Mouse (Mus musculus): ENCODE data around the gene Adamts3. TPM values are rescaled to one million over a fixed set of nuclear protein-coding genes. Genes with fewer than 3 reads are reported as not detected.

The Adamts3 gene
- polyA plus RNA-seq, 1 experiment = not detected

DNA sequence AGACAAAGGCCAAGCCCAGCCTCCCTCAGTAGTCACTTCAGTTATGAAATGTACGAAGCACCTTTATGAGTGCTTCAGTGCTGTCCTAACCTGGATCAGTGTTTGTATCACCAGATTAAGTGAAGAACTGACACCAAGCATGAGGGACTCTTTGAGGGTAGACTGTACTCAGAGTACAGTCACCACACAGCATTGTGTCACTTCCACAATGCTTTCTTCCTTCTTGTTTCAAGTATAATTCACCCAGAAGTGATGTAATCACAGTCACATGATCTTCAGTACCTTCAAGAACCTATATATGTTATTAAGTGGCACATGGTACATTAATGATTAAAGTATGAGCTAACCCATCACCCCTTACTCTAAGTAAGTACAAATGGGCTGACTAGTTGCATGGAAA, 24.3 kb downstream of the Adamts3 start:
- TF ChIP-seq GATA1 (IDR thresholded peaks at IDR 0.05; ENCODE audit: low read length) = no peak

DNA sequence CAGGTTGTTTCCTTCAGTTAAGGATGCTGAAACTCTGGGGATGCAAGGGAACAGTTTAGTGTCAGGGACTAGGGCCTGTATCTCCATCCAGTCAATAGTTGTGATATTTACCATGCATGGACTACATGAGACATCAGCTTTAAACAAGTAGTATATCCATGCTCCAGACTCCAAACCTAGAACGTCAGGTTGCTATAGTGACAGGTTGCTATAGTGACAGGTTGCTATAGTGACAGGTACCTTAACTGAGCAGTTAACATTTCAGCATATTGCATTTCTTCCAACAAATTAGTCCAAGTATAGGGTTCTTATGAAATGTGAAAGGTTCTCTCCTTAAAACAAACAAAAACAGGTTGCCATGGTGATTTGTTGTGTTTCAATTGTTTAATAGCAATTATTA, 36.6 kb downstream of the Adamts3 start:
- TF ChIP-seq GATA1 (IDR thresholded peaks at IDR 0.05; ENCODE audit: low read length) = no peak

DNA sequence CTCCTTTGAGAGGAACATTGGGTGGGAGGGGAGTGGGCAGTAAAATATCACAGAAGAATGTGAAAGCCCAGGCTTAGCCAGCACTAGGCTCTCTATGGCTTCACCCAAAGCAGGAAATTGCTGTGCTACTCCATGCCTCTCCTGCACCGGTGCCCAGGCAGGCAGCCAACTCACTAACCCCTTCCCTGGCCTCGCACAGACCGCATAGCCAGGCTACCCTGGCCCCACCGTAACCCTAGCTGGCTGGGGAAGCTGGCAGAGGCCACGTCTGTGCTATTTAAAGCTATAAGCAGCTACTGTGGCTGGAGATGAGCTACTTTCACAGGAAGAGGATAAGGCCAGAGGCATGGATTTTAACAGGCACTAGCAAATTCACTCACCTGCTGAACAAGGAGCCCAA, 38.8 kb downstream of the Adamts3 start:
- TF ChIP-seq GATA1 (IDR thresholded peaks at IDR 0.05; ENCODE audit: low read length) = no peak

DNA sequence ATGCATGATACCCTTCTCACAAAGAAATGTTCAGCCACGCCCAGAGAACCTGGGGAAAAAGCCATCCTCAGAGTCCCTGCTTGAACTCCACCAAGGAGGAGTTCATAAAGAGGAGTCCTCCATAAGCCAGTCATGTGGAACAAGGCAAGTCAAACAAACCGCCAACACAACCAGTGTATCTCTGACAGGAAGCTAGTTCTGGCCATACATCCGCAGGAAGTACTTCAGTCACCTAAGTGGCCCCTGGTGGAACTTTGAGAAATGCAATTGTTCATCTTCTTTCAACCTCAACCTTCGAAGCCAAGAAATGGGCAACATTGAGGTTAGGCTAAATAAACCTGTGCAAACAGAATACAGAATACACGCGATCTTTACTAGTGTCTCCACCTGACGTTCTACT, 39.7 kb downstream of the Adamts3 start:
- TF ChIP-seq GATA1 (IDR thresholded peaks at IDR 0.05; ENCODE audit: low read length) = no peak

- TF ChIP-seq GATA1 (IDR thresholded peaks at IDR 0.05; ENCODE audit: low read length) = no peak
Observed at GRCm38 (mm10) chr5:89839627-89840026, 43.5 kb downstream of the Adamts3 start.

GRCm38 (mm10) chr5:89821175-89821574, 62.0 kb downstream of the Adamts3 start:
- TF ChIP-seq GATA1 (IDR thresholded peaks at IDR 0.05; ENCODE audit: low read length) = no peak

- no peak for TF ChIP-seq GATA1 (IDR thresholded peaks at IDR 0.05; ENCODE audit: low read length)
Observed at GRCm38 (mm10) chr5:89819531-89819930, 63.6 kb downstream of the Adamts3 start.

GRCm38 (mm10) chr5:89816610-89817009, 66.5 kb downstream of the Adamts3 start:
- TF ChIP-seq GATA1 (IDR thresholded peaks at IDR 0.05; ENCODE audit: low read length) = no peak

DNA sequence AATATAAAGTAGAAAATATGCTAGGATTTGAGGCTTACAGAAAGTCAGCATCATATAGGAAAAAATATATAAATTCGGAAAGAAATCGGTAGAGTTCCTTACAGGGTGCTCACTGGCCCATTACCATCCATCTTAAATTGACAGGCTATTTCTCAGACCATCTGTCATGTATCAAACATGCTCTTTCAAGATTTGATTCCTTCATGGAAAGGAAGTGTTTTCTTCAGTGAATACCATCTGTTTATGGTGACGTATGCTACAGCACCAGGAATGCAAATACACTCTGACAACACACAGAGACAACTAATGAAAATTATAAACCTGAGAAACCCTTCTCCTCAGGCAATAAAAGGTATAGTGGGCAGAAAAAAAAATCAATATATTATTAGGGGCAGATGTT, 68.6 kb downstream of the Adamts3 start:
- TF ChIP-seq GATA1 (IDR thresholded peaks at IDR 0.05; ENCODE audit: low read length) = no peak

DNA sequence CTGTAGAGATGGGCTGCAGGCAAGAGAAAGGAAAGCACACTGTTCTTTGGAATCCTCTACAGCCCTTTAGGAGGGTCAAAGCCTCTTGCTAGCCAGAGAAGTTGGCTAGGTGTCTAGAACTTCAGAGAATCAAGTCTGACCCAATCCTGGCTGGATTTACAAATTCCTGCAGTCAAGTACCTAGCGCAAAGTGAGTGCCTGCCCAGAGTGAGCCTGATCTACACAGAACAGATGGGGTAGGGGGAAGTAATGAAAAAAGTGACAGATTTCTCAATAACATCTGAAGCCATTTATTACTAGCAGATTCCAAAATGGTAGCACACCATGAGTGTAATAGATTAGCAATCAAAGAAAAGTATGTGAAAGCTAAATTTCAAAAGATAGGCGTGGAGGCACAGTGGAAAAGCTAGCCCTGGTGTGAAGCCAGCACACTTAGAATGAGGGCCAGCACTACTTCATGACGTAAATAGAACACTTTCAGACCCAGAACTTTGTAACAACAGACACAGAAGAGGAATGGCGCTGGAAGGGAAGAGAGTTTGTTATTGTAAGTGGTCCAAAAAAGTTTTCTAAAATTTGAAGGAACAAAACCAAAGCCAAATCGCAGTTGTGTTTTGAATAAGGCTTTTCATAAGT, 82.8 kb downstream of the Adamts3 start:
- no peak for TF ChIP-seq GATA1 (IDR thresholded peaks at IDR 0.05; ENCODE audit: low read length)

DNA sequence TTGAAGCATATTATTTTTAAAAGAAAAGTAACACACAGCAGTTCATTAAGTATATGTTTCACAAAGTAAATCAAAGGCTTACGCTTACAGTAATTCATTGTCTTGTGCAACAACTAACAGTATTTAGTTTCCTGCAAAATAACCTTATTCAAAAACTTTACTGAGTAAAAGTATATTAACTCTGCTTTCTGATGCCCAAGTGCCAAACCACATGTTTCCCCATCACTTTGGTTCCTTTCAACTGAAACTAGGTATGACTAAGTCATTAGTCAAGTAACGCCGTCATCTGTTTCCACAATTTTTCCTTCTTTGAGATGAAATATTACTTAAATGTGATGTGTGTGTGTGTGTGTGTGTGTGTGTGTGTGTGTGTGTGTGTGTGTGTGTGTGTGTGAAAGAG, 89.4 kb downstream of the Adamts3 start:
- no peak for TF ChIP-seq GATA1 (IDR thresholded peaks at IDR 0.05; ENCODE audit: low read length)

DNA sequence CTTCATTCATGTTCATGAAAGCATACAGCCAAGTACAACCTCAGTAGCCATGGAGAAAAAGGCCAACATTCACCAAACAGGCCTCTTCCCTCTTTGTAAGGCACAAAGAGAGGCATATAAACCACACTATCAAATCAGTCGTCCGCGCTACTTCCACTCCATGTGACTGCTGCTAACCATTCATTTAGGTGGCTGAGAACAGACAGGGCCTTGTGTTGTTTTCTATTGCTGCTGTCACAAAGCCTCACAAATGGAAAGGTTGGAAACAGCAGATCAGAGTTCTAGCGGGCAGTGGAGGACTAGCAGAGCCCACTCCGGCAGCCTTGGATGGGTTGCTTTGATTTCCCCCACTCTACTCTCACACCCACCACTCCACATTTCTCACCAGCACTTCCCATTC, 98.5 kb downstream of the Adamts3 start:
- TF ChIP-seq GATA1 (IDR thresholded peaks at IDR 0.05; ENCODE audit: low read length) = no peak

DNA sequence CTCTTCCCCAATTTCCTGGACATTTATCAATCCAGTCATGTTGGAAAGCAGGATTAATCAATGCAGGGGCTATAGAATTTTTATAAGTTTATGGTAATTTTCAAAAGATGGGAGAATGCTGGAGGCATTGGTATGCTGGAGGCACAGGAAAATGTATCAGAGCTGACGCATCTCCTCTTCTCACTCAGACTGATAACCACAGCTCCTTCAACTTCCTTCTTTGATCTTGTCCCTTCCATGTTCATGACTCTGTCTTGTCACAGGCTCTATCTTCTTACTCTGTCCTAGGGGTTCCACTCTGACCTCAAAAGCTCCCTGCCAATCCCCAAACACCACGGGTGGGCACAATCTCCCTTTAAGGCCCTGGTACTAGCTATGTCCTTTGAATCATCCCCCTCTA, 103.3 kb downstream of the Adamts3 start:
- TF ChIP-seq GATA1 (IDR thresholded peaks at IDR 0.05; ENCODE audit: low read length) = no peak

DNA sequence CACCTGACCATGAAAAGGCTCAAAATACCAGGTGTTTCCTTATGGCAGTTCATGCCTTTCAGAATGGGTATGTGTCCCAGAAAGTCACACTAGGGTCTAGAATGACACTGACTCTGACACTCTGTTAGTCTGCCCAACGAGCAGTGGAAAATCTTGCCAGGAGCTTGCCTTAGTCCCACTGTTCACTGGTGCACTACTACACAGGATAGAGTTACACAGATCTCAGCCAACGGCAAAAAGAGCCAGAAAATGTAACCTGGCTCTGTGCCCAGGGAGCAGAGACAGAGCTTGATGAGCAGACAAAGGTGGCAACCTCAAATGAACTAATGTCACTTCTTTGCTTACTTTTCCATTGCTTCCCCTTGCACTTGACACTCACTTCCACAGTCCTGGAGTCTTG, 104.5 kb downstream of the Adamts3 start:
- no peak for TF ChIP-seq GATA1 (IDR thresholded peaks at IDR 0.05; ENCODE audit: low read length)

DNA sequence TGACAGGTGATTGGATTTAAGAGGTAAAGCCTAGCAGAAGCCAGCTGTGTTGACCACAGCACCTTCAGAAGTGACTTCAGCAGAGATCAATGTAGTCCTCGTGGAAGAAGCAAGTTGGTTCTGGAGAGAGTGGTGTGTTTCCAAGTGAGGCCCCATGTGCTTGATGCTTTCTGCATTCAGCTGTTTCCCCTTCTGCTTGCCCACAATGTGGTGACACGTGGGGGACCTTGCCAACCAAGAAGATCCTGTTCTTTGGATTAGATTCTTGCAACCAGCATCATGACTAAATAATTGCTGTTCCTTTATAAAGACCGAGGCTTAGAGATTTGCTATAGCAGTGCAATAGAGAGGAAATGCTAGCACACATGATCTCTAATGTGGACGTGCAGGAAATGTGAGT, 105.7 kb downstream of the Adamts3 start:
- no peak for TF ChIP-seq GATA1 (IDR thresholded peaks at IDR 0.05; ENCODE audit: low read length)

DNA sequence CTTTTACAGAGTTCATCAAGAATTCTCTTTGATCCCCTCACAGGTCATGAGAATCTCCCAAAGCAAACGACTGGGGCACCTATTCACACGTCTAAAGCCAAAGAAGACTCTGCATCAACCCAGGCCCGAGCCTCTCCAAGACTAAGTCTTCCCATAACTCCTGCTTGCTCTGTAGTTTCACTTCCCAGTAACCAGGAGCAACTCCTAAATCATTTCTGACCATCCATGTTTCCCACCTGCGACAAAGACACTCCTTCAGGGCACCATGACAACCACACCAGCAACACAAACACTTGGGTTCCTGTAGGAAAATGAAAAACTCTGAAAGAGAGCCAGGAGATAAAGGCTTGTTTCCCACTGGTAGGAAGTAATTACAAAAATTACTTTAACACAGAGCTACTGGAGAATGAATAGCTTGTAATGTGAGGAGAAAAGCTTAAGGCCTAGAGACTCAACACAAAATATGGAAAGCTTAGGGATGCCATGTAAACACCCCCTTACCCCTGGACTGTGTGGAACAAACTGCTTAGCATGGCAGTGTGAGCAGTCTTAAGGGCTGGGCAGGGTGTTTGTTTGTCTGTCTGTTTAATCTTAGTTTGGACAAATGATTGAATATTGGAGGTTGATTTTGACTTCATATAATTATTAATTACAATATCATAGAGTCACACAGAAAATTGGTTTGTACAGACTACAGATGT, 112.3 kb downstream of the Adamts3 start:
- no peak for TF ChIP-seq GATA1 (IDR thresholded peaks at IDR 0.05; ENCODE audit: low read length)

All from G1E-ER4 (cell line).